Mouse (Mus musculus) forebrain, embryonic 16.5 days (tissue): ENCODE measurements at regions not wholly inside any gene's neighbourhood (a gene's known extent, or its start where the extent isn't known, plus 50 kb on each side); places are given as distances from the start of the nearest gene placed in this dataset.

Experiments used
- ATAC-seq: fragments of 200-750 bp; cut with Nextera tagmentation; 2 replicates; pipeline ENCODE4 v1.8.0; 2017; ENCODE audit warnings: mild to moderate bottlenecking, moderate library complexity
- H3K27ac ChIP-seq: fragments of 300-500 bp; sonication (generic); 2 replicates; pipeline ENCODE4 v1.5.1; 2014; ENCODE audit warnings: low read length, control low read depth
- H3K27me3 ChIP-seq: fragments of 300-500 bp; sonication (generic); replicated peaks from 2 replicates; pipeline ENCODE4 v1.6.1; 2014; ENCODE audit warnings: low read length; ENCODE audit not compliant: control insufficient read depth, insufficient read depth
- H3K36me3 ChIP-seq: fragments of 300-500 bp; sonication (generic); 2 replicates; pipeline ENCODE4 v1.6.1; 2014; ENCODE audit not compliant: control insufficient read depth, insufficient read depth
- H3K4me1 ChIP-seq: fragments of 300-500 bp; sonication (generic); replicated peaks from 2 replicates; pipeline ENCODE4 v1.6.1; 2014; ENCODE audit warnings: low read length; ENCODE audit not compliant: control insufficient read depth, insufficient read depth
- H3K4me2 ChIP-seq: fragments of 300-500 bp; sonication (generic); 2 replicates; pipeline ENCODE4 v1.6.1; 2014; ENCODE audit warnings: mild to moderate bottlenecking, low read length, control low read depth
- H3K4me3 ChIP-seq: fragments of 300-500 bp; sonication (generic); replicated peaks from 2 replicates; pipeline ENCODE4 v1.5.1; 2014; ENCODE audit warnings: mild to moderate bottlenecking, low read length, control low read depth
- H3K9ac ChIP-seq: fragments of 300-500 bp; sonication (generic); replicated peaks from 2 replicates; pipeline ENCODE4 v1.6.1; 2014; ENCODE audit warnings: low read depth, low read length, control low read depth
- H3K9me3 ChIP-seq: fragments of 300-500 bp; sonication (generic); 2 replicates; pipeline ENCODE4 v1.6.1; 2016; ENCODE audit warnings: low read length; ENCODE audit not compliant: control insufficient read depth
- WGBS: fragments of 180-500 bp; shearing (Covaris S2); extraction: QIAGEN DNeasy Blood & Tissue Kit; methylation state at CpG from one replicate; pipeline ENCODE4 v1.1.7; 2014; 5-methylcytosine and 5-hydroxymethylcytosine counted together

- 0 out of 2 replicates have a peak, but pooled peaks cover 2% of the 10 kb centered on the region for H3K4me1 ChIP-seq
- H3K4me3 ChIP-seq = no peak overlapping the region
- no peak overlapping the region for H3K4me2 ChIP-seq
- ATAC-seq = no peak
- H3K36me3 ChIP-seq = no peaks in the 10 kb centered on the region
- H3K27me3 ChIP-seq = no peaks in the 10 kb centered on the region
- 77% methylated on average over 3 of the region's 3 CpGs for WGBS
- no peak overlapping the region for H3K9ac ChIP-seq
- H3K9me3 ChIP-seq = no peaks in the 10 kb centered on the region
- no peak overlapping the region for H3K27ac ChIP-seq
Measured at GRCm38 (mm10) chr13:53911846-53912245, 143.7 kb downstream of the Drd1 start.

GRCm38 (mm10) chr13:53911261-53911660 is 144.2 kb downstream of the Drd1 start:
- H3K27ac ChIP-seq = no peak overlapping the region
- ATAC-seq = no peak
- 86% methylated on average over 8 of the region's 8 CpGs for WGBS

GRCm38 (mm10) chr13:53910251-53910650 is 145.3 kb downstream of the Drd1 start:
- WGBS = 64% methylated on average over 4 of the region's 4 CpGs
- Histone ChIP-seq H3K27me3 (no peaks in the 10 kb centered on the region), H3K4me2 (no peak overlapping the region), H3K27ac (no peak overlapping the region), H3K9ac (no peak overlapping the region), H3K9me3 (no peaks in the 10 kb centered on the region), H3K4me3 (no peak overlapping the region), H3K4me1 (0 out of 2 replicates have a peak, but pooled peaks cover 2% of the 10 kb centered on the region), H3K36me3 (no peaks in the 10 kb centered on the region)
- ATAC-seq = no peak

More at GRCm38 (mm10) chr13:53911261-53911660, 144.2 kb downstream of the Drd1 start:
- Histone ChIP-seq H3K9ac (no peak overlapping the region), H3K4me2 (no peak overlapping the region), H3K27me3 (no peaks in the 10 kb centered on the region), H3K36me3 (no peaks in the 10 kb centered on the region), H3K9me3 (no peaks in the 10 kb centered on the region), H3K4me3 (no peak overlapping the region), H3K4me1 (0 out of 2 replicates have a peak, but pooled peaks cover 2% of the 10 kb centered on the region)

GRCm38 (mm10) chr13:53904471-53904870 is 151.0 kb downstream of the Drd1 start:
- H3K36me3 ChIP-seq = no peaks in the 10 kb centered on the region
- ATAC-seq = no peak
- no peak overlapping the region for H3K4me2 ChIP-seq
- H3K4me3 ChIP-seq = no peak overlapping the region
- H3K9me3 ChIP-seq = no peaks in the 10 kb centered on the region
- no peak overlapping the region for H3K27ac ChIP-seq
- H3K4me1 ChIP-seq = peaks cover 6% of the 10 kb centered on the region; the same call in 1 of the 2 replicates
- WGBS = 92% methylated on average over 8 of the region's 8 CpGs
- no peaks in the 10 kb centered on the region for H3K27me3 ChIP-seq
- H3K9ac ChIP-seq = no peak overlapping the region

GRCm38 (mm10) chr13:53903626-53904025 is 151.9 kb downstream of the Drd1 start:
- 0 out of 2 replicates have a peak, but pooled peaks have one; percentile 31 for ATAC-seq
- H3K27ac ChIP-seq = no peak overlapping the region
- H3K9me3 ChIP-seq = no peaks in the 10 kb centered on the region
- H3K9ac ChIP-seq = no peak overlapping the region
- H3K4me2 ChIP-seq = no peak overlapping the region
- H3K36me3 ChIP-seq = no peaks in the 10 kb centered on the region
- no peaks in the 10 kb centered on the region for H3K27me3 ChIP-seq
- no peak overlapping the region for H3K4me3 ChIP-seq
- peaks cover 6% of the 10 kb centered on the region; the same call in 1 of the 2 replicates for H3K4me1 ChIP-seq
- 26% methylated on average over 7 of the region's 7 CpGs for WGBS

GRCm38 (mm10) chr13:53902831-53903230 is 152.7 kb downstream of the Drd1 start:
- no peaks in the 10 kb centered on the region for H3K27me3 ChIP-seq
- H3K4me2 ChIP-seq = no peak overlapping the region
- no peak for ATAC-seq
- no peaks in the 10 kb centered on the region for H3K36me3 ChIP-seq
- WGBS = 68% methylated on average over 2 of the region's 2 CpGs
- no peaks in the 10 kb centered on the region for H3K9me3 ChIP-seq
- H3K4me3 ChIP-seq = no peak overlapping the region
- H3K9ac ChIP-seq = no peak overlapping the region
- H3K4me1 ChIP-seq = peaks cover 6% of the 10 kb centered on the region; the same call in 1 of the 2 replicates
- no peak overlapping the region for H3K27ac ChIP-seq

- Histone ChIP-seq H3K27ac (no peak overlapping the region), H3K4me3 (no peak overlapping the region), H3K36me3 (no peaks in the 10 kb centered on the region), H3K27me3 (no peaks in the 10 kb centered on the region), H3K9me3 (peaks cover 5% of the 10 kb centered on the region; the same call in 1 of the 2 replicates), H3K4me2 (no peak overlapping the region), H3K9ac (no peak overlapping the region), H3K4me1 (peaks cover 6% of the 10 kb centered on the region; the same call in 1 of the 2 replicates)
- 77% methylated on average over 3 of the region's 3 CpGs for WGBS
- no peak for ATAC-seq
Measured at GRCm38 (mm10) chr13:53900406-53901025, 155.0 kb downstream of the Drd1 start.

GRCm38 (mm10) chr13:53898351-53898750 is 157.2 kb downstream of the Drd1 start:
- Histone ChIP-seq H3K4me1 (no peaks in the 10 kb centered on the region), H3K9me3 (peaks cover 5% of the 10 kb centered on the region; the same call in 1 of the 2 replicates), H3K27me3 (no peaks in the 10 kb centered on the region), H3K27ac (no peak overlapping the region), H3K36me3 (no peaks in the 10 kb centered on the region), H3K4me3 (no peak overlapping the region), H3K9ac (no peak overlapping the region), H3K4me2 (no peak overlapping the region)
- no peak for ATAC-seq
- WGBS = 68% methylated on average over 10 of the region's 10 CpGs

- H3K9me3 ChIP-seq = peaks cover 5% of the 10 kb centered on the region; the same call in 1 of the 2 replicates
- H3K27ac ChIP-seq = no peak overlapping the region
- WGBS = 97% methylated on average over 2 of the region's 2 CpGs
- no peak overlapping the region for H3K4me2 ChIP-seq
- no peak overlapping the region for H3K4me3 ChIP-seq
- no peak overlapping the region for H3K9ac ChIP-seq
- no peaks in the 10 kb centered on the region for H3K4me1 ChIP-seq
- no peaks in the 10 kb centered on the region for H3K36me3 ChIP-seq
- no peak for ATAC-seq
- H3K27me3 ChIP-seq = no peaks in the 10 kb centered on the region
Measured at GRCm38 (mm10) chr13:53897176-53897575, 158.3 kb downstream of the Drd1 start.
